Comparison of ENCODE assay signal across 8 mouse cellular contexts in genomic region chr2:121441800-121442199, GRCm38 (mm10). TPM values are rescaled to one million over a fixed set of nuclear protein-coding genes. Genes with fewer than 3 reads are reported as not detected.
DNase-seq lines count a peak whose midpoint lies in the region; ATAC-seq lines count a peak whose summit lies in the region.

No protein-coding gene starts in this region.

- no peaks in the 10 kb centered on the region for H3K9me3 ChIP-seq in kidney, embryonic 16.5 days (ENCODE audit: low read length)
- no peaks in the 10 kb centered on the region for H3K9me3 ChIP-seq in intestine, embryonic 14.5 days (ENCODE audit: control insufficient read depth, low read length)
- H3K9me3 ChIP-seq in neural tube, embryonic 12.5 days: no peaks in the 10 kb centered on the region

- peak overlapping the region; percentile 60 for H3K4me2 ChIP-seq in kidney, embryonic 16.5 days (replicated peaks; ENCODE audit: low read depth, low read length)
- peak overlapping the region; percentile 58 for H3K4me2 ChIP-seq in intestine, embryonic 14.5 days (ENCODE audit: low read length)
- H3K4me2 ChIP-seq in neural tube, embryonic 12.5 days (replicated peaks): peak overlapping the region; percentile 62

- no peak for DNase-seq in kidney, postnatal 14 days
- no peak for DNase-seq in intestine, embryonic 14.5 days (ENCODE audit: low spot score)
- no peak for DNase-seq in right cerebral cortex, postnatal 10 days (ENCODE audit: low spot score in 2 of 2)
- DNase-seq in urinary bladder, postnatal 10 days (ENCODE audit: low spot score): no peak
- no peak for DNase-seq in embryo, embryonic 10.5 days (ENCODE audit: low spot score)

- no peaks in the 10 kb centered on the region for H3K27me3 ChIP-seq in kidney, embryonic 16.5 days (ENCODE audit: insufficient read depth, low read length)
- peaks cover 6% of the 10 kb centered on the region; the same call in 1 of the 2 replicates for H3K27me3 ChIP-seq in intestine, embryonic 14.5 days (replicated peaks; ENCODE audit: control insufficient read depth, insufficient read depth, low read length)
- H3K27me3 ChIP-seq in neural tube, embryonic 12.5 days (replicated peaks): peaks cover 21% of the 10 kb centered on the region

- H3K4me1 ChIP-seq in kidney, embryonic 16.5 days (ENCODE audit: insufficient read depth, low read length): peaks cover 12% of the 10 kb centered on the region
- H3K4me1 ChIP-seq in brown adipose tissue, adult 24 weeks (ENCODE audit: control insufficient read depth, insufficient read depth, insufficient read length, low read length): 0 out of 2 replicates have a peak, but pooled peaks cover 6% of the 10 kb centered on the region
- peaks cover 2% of the 10 kb centered on the region; the same call in 1 of the 2 replicates for H3K4me1 ChIP-seq in intestine, embryonic 14.5 days (replicated peaks; ENCODE audit: control insufficient read depth, insufficient read depth, low read length)
- H3K4me1 ChIP-seq in neural tube, embryonic 12.5 days: peaks cover 17% of the 10 kb centered on the region

- peak overlapping the region; percentile 63 for H3K9ac ChIP-seq in kidney, embryonic 16.5 days (replicated peaks; ENCODE audit: low read length)
- peak overlapping the region; percentile 23 for H3K9ac ChIP-seq in intestine, embryonic 14.5 days (ENCODE audit: low read length)
- 0 out of 2 replicates have a peak overlapping the region, but pooled peaks have one; percentile 41 for H3K9ac ChIP-seq in neural tube, embryonic 12.5 days

- peak; percentile 24; the same call in 1 of the 2 replicates for ATAC-seq in kidney, embryonic 16.5 days (ENCODE audit: low FRiP score, low TSS enrichment)
- peak; percentile 12; the same call in 1 of the 2 replicates for ATAC-seq in intestine, embryonic 14.5 days (replicated peaks; ENCODE audit: low FRiP score, low TSS enrichment, low read depth)
- ATAC-seq in neural tube, embryonic 12.5 days (ENCODE audit: low FRiP score, low read depth): no peak

- H3K4me3 ChIP-seq in kidney, embryonic 16.5 days (ENCODE audit: low read length): peak overlapping the region; percentile 46
- peak overlapping the region; percentile 65 for H3K4me3 ChIP-seq in brown adipose tissue, adult 24 weeks (ENCODE audit: insufficient read depth, low read depth, low read length)
- peak overlapping the region; percentile 42 for H3K4me3 ChIP-seq in intestine, embryonic 14.5 days (ENCODE audit: low read depth, low read length)
- H3K4me3 ChIP-seq in neural tube, embryonic 12.5 days: peak overlapping the region; percentile 30; the same call in 1 of the 2 replicates

- H3K36me3 ChIP-seq in kidney, embryonic 16.5 days (ENCODE audit: insufficient read depth, low read length): peaks cover 16% of the 10 kb centered on the region
- H3K36me3 ChIP-seq in intestine, embryonic 14.5 days (ENCODE audit: control insufficient read depth, insufficient read depth, low read length): peaks cover 27% of the 10 kb centered on the region
- H3K36me3 ChIP-seq in neural tube, embryonic 12.5 days: peaks cover 33% of the 10 kb centered on the region

- 1% methylated on average over 11 of the region's 11 CpGs for WGBS in kidney, embryonic 16.5 days
- WGBS in intestine, embryonic 14.5 days: 12% methylated on average over 11 of the region's 11 CpGs
- 7% methylated on average over 11 of the region's 11 CpGs for WGBS in neural tube, embryonic 12.5 days

- no peak overlapping the region for H3K27ac ChIP-seq in kidney, embryonic 16.5 days (ENCODE audit: low read length)
- no peak overlapping the region for H3K27ac ChIP-seq in brown adipose tissue, adult 24 weeks (replicated peaks; ENCODE audit: low read depth, low read length)
- H3K27ac ChIP-seq in intestine, embryonic 14.5 days (ENCODE audit: low read depth): no peak overlapping the region
- H3K27ac ChIP-seq in neural tube, embryonic 12.5 days: no peak overlapping the region

RNA-seq across cellular contexts. Expression of gene Ell3, which starts 2.3 kb away (rescaled TPM):
- 12.3 and 14.5 TPM in 2 replicates for polyA plus RNA-seq in kidney, embryonic 16.5 days (2015; fragmentation: Nextera tagmentation; extraction: Ambion mirVana)
- not detected in 2 replicates for polyA plus RNA-seq in brown adipose tissue, adult 24 weeks (2012; ENCODE audit: insufficient read depth, insufficient read length, missing spikeins)
- 12.4 and 14.8 TPM in 2 replicates for polyA plus RNA-seq in intestine, embryonic 14.5 days (2014; fragmentation: Nextera tagmentation; extraction: Ambion mirVana)
- 2.4 and 2.5 TPM in 2 replicates for polyA plus RNA-seq in neural tube, embryonic 12.5 days (2016; fragmentation: Nextera tagmentation; extraction: Ambion mirVana)

RNA-seq across cellular contexts. Expression of gene Serf2, which starts 7.2 kb away (rescaled TPM):
- polyA plus RNA-seq in kidney, embryonic 16.5 days (2015; fragmentation: Nextera tagmentation; extraction: Ambion mirVana): 448 and 451 TPM in 2 replicates
- polyA plus RNA-seq in brown adipose tissue, adult 24 weeks (2012; ENCODE audit: insufficient read depth, insufficient read length, missing spikeins): 562 and 583 TPM in 2 replicates
- polyA plus RNA-seq in intestine, embryonic 14.5 days (2014; fragmentation: Nextera tagmentation; extraction: Ambion mirVana): 513 and 576 TPM in 2 replicates
- polyA plus RNA-seq in neural tube, embryonic 12.5 days (2016; fragmentation: Nextera tagmentation; extraction: Ambion mirVana): 470 and 490 TPM in 2 replicates

RNA-seq across cellular contexts. Expression of gene Hypk, which starts 11.3 kb away (rescaled TPM):
- polyA plus RNA-seq in kidney, embryonic 16.5 days (2015; fragmentation: Nextera tagmentation; extraction: Ambion mirVana): 104 and 106 TPM in 2 replicates
- polyA plus RNA-seq in brown adipose tissue, adult 24 weeks (2012; ENCODE audit: insufficient read depth, insufficient read length, missing spikeins): 114 and 117 TPM in 2 replicates
- 84.8 and 93.4 TPM in 2 replicates for polyA plus RNA-seq in intestine, embryonic 14.5 days (2014; fragmentation: Nextera tagmentation; extraction: Ambion mirVana)
- polyA plus RNA-seq in neural tube, embryonic 12.5 days (2016; fragmentation: Nextera tagmentation; extraction: Ambion mirVana): 97.6 and 113 TPM in 2 replicates

RNA-seq across cellular contexts. Expression of gene Serinc4, which starts 14.8 kb away (rescaled TPM):
- polyA plus RNA-seq in kidney, embryonic 16.5 days (2015; fragmentation: Nextera tagmentation; extraction: Ambion mirVana): 0.09 and 0.18 TPM in 2 replicates
- not detected in 2 replicates for polyA plus RNA-seq in brown adipose tissue, adult 24 weeks (2012; ENCODE audit: insufficient read depth, insufficient read length, missing spikeins)
- polyA plus RNA-seq in intestine, embryonic 14.5 days (2014; fragmentation: Nextera tagmentation; extraction: Ambion mirVana): 0.26 and 0.70 TPM in 2 replicates
- polyA plus RNA-seq in neural tube, embryonic 12.5 days (2016; fragmentation: Nextera tagmentation; extraction: Ambion mirVana): 0.46 and 0.79 TPM in 2 replicates

RNA-seq across cellular contexts. Expression of gene Catsper2, which starts 28.2 kb away (rescaled TPM):
- 2.0 and 3.0 TPM in 2 replicates for polyA plus RNA-seq in kidney, embryonic 16.5 days (2015; fragmentation: Nextera tagmentation; extraction: Ambion mirVana)
- 3.6 and 4.5 TPM in 2 replicates for polyA plus RNA-seq in brown adipose tissue, adult 24 weeks (2012; ENCODE audit: insufficient read depth, insufficient read length, missing spikeins)
- 2.1 and 2.2 TPM in 2 replicates for polyA plus RNA-seq in intestine, embryonic 14.5 days (2014; fragmentation: Nextera tagmentation; extraction: Ambion mirVana)
- polyA plus RNA-seq in neural tube, embryonic 12.5 days (2016; fragmentation: Nextera tagmentation; extraction: Ambion mirVana): 4.1 and 4.5 TPM in 2 replicates
